Mouse (Mus musculus) cerebellum, adult 2 months (tissue): Measurements from ENCODE around the gene Trappc1. TPM values are rescaled to one million over a fixed set of nuclear protein-coding genes. Genes with fewer than 3 reads are reported as not detected.

Experiments
- DNase-seq, 2 experiments: peaks; one replicate each; pipeline ENCODE4 v3.0.0; 2021
- H3K27ac ChIP-seq: fragments of 200-500 bp; 2 replicates; pipeline ENCODE4 v1.5.1; 2012; ENCODE audit warnings: low read length, control low read depth, inconsistent platforms; ENCODE audit not compliant: insufficient read depth
- H3K27me3 ChIP-seq: fragments of 200-500 bp; 2 replicates; pipeline ENCODE4 v1.6.1; 2012; ENCODE audit warnings: inconsistent platforms, mild to moderate bottlenecking, low read length, moderate library complexity; ENCODE audit not compliant: control insufficient read depth, insufficient read depth
- H3K4me1 ChIP-seq: fragments of 200-500 bp; 2 replicates; pipeline ENCODE4 v1.6.1; 2011; ENCODE audit warnings: low read length; ENCODE audit not compliant: control insufficient read depth, insufficient read depth
- H3K4me3 ChIP-seq: fragments of 200-500 bp; replicated peaks from 2 replicates; pipeline ENCODE3; 2011; ENCODE audit warnings: mild to moderate bottlenecking, low read depth, low read length, control low read depth; ENCODE audit not compliant: insufficient read depth
- CTCF ChIP-seq: fragments of 200-500 bp; IDR thresholded peaks from 2 replicates; pipeline ENCODE4 v1.5.1; 2011; ENCODE audit warnings: low read depth, mild to moderate bottlenecking, control low read depth, low read length, moderate library complexity, borderline replicate concordance; ENCODE audit not compliant: insufficient read depth
- POLR2A ChIP-seq: fragments of 200-500 bp; IDR thresholded peaks from 2 replicates; pipeline ENCODE4 v1.6.1; 2011; ENCODE audit warnings: low read length, control low read depth, borderline replicate concordance; ENCODE audit not compliant: insufficient read depth
- WGBS: fragments of 180-500 bp; shearing (Covaris S2); methylation state at CpG from one replicate; pipeline ENCODE4 v1.1.7; 2018; 5-methylcytosine and 5-hydroxymethylcytosine counted together
- polyA plus RNA-seq: library from polyadenylated mRNA; depleted of rRNA; stranded (reverse); fragments of >200 nt; gene quantifications from 2 replicates; pipeline ENCODE4 v1.2.3, GENCODE M21; 2012

Gene Trappc1
- polyA plus RNA-seq, 1 experiment, result 81.4 TPM

DNA sequence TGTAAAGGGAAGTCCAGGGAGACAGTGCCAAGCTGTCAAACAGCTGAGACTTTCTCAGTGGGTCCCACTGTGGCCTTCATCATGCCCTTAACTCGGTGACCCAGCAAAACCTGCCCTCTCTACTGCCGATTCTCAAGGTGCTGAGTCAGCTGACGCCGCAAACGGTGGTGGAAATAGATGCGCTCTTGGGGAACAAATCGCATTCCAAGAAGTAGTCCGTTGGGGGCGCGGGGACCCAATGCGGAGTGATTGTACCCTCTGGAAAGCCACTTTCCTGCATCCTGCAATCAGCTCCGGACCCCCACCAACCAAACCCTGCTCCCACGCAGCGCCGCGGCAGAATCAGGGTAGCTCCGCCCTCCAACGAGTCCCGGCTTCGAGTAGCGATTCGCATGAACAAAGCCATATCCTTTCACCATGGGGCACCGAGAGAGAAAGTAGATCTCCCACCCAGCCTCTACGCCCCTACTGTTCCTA, 8.2 kb downstream of the Trappc1 start:
- TF ChIP-seq POLR2A (peak; percentile 94), CTCF (no peak)
- peak; percentile 79 to 83 for DNase-seq
- Histone ChIP-seq H3K4me1 (peaks cover 5% of the 10 kb centered on the region; the same call in 1 of the 2 replicates), H3K27me3 (no peaks in the 10 kb centered on the region), H3K4me3 (peak overlapping the region; percentile 89), H3K27ac (peak overlapping the region; percentile 67)
- under 1% methylated on average over 24 of the region's 24 CpGs for WGBS

GRCm38 (mm10) chr11:69332713-69333253, 9.0 kb downstream of the Trappc1 start:
- Histone ChIP-seq H3K4me3 (no peak overlapping the region), H3K27ac (no peak overlapping the region), H3K4me1 (peaks cover 5% of the 10 kb centered on the region; the same call in 1 of the 2 replicates), H3K27me3 (no peaks in the 10 kb centered on the region)
- 60% methylated on average over 8 of the region's 8 CpGs for WGBS
- no peak for DNase-seq
- no peak for TF ChIP-seq CTCF
- no peak for TF ChIP-seq POLR2A

- no peak for TF ChIP-seq CTCF
- TF ChIP-seq POLR2A, result no peak
- H3K27ac ChIP-seq, result no peak overlapping the region
- DNase-seq, result no peak
- H3K4me3 ChIP-seq, result no peak overlapping the region
- WGBS, result 62% methylated on average over 3 of the region's 3 CpGs
- peaks cover 5% of the 10 kb centered on the region; the same call in 1 of the 2 replicates for H3K4me1 ChIP-seq
- H3K27me3 ChIP-seq, result no peaks in the 10 kb centered on the region
Observed at GRCm38 (mm10) chr11:69333922-69334321, 10.1 kb downstream of the Trappc1 start.

DNA sequence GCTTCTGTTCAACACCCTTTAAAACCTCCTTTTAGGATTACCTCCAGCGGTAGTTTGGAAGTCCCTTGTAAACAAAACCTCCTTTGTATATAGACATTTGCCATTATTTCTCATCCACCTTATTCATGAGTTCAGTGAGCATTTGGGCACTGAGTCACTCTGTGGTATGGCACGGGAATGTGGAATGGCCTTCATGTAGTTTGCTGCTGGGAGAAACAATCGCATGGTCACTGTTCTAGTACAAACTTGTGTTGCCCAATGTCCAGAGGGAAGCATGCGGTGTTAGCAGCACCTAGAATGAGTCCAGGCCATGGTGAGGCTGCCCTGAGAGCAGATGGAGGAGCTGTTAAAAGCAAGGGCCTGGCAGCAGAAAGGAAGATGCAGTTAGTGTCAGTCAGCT, 11.0 kb downstream of the Trappc1 start:
- TF ChIP-seq CTCF (no peak), POLR2A (no peak)
- Histone ChIP-seq H3K4me1 (peaks cover 5% of the 10 kb centered on the region; the same call in 1 of the 2 replicates), H3K4me3 (no peak overlapping the region), H3K27ac (no peak overlapping the region), H3K27me3 (no peaks in the 10 kb centered on the region)
- 81% methylated on average over 4 of the region's 4 CpGs for WGBS
- DNase-seq, result no peak

- Histone ChIP-seq H3K27me3 (no peaks in the 10 kb centered on the region), H3K4me3 (peak within 1 kb of the TSS; percentile 63), H3K27ac (peak within 1 kb of the TSS; percentile 89), H3K4me1 (peaks cover 2% of the 10 kb centered on the region; the same call in 1 of the 2 replicates)
- 1% methylated on average over 99 of the region's 99 CpGs for WGBS
- TF ChIP-seq CTCF, result no peak
- peak; percentile 86 for TF ChIP-seq POLR2A
- peak; percentile 79 to 84 for DNase-seq
Observed at GRCm38 (mm10) chr11:69340161-69341131, 16.7 kb downstream of the Trappc1 start, which contains the start of gene Rnf227. Gene Rnf227 (plus strand): TSS chr11:69340461.

DNA sequence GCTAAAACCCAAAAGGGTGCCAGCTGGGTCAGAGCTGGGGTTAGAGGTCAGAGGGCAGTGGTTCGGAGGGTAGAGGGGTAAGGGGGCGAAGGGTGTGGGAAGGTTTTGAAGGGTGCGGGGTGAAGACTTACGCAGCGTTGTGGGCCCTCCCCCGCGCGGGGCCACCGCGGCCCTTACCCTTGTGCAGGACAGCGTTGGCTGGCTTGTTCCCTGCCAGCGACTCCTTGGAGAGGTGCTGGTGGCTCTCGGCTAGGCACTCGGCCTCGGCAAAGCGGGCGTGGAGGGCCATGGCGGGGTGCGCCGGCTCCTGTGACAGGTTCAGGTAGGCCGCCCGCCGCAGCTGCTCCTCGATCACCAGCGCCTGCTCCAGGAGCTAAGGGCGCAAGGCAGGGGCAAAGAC, 22.7 kb downstream of the Trappc1 start:
- no peaks in the 10 kb centered on the region for H3K27me3 ChIP-seq
- no peak for DNase-seq
- TF ChIP-seq CTCF (no peak), POLR2A (no peak)
- no peak overlapping the region for H3K4me3 ChIP-seq
- no peak overlapping the region for H3K27ac ChIP-seq
- no peaks in the 10 kb centered on the region; the same call in 1 of the 2 replicates for H3K4me1 ChIP-seq
- WGBS, result 87% methylated on average over 24 of the region's 26 CpGs

- no peak overlapping the region for H3K4me3 ChIP-seq
- H3K27me3 ChIP-seq, result no peaks in the 10 kb centered on the region
- TF ChIP-seq CTCF, result no peak
- TF ChIP-seq POLR2A, result no peak
- H3K27ac ChIP-seq, result no peak overlapping the region
- WGBS, result 94% methylated on average over 5 of the region's 5 CpGs
- no peak for DNase-seq
- no peaks in the 10 kb centered on the region for H3K4me1 ChIP-seq
Observed at GRCm38 (mm10) chr11:69356544-69356943, 32.8 kb downstream of the Trappc1 start.

DNA sequence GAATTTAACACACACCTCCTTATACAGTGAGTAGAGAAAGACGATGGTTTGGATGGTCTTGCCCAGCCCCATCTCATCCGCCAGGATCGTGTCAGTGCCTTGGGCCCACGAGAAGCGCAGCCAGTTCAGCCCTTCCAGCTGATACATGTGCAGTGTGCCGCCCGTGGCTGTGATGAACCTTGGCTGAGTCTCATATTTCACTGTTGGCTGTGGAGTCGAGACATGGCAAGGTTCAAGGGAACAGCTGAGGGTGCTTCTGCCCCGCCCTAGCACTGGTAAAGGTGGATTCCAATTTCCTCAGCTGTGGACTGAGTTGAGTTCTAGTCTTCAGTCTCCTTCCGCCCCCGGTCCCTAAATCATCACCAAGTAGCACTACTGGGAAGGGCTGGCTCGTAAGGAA, 33.9 kb downstream of the Trappc1 start:
- 74% methylated on average over 12 of the region's 12 CpGs for WGBS
- no peak for DNase-seq
- no peak for TF ChIP-seq POLR2A
- no peak for TF ChIP-seq CTCF
- Histone ChIP-seq H3K4me1 (no peaks in the 10 kb centered on the region), H3K27me3 (no peaks in the 10 kb centered on the region), H3K27ac (no peak overlapping the region), H3K4me3 (no peak overlapping the region)
